Mouse (Mus musculus): ENCODE data around the gene Rgs6. TPM values are rescaled to one million over a fixed set of nuclear protein-coding genes. Genes with fewer than 3 reads are reported as not detected.
A peak's percentile ranks its signal among the peaks of the same experiment; 100 is the strongest.

Rgs6 gene
- polyA plus RNA-seq, 2 experiments, result 0.07 to 0.20 TPM

DNA sequence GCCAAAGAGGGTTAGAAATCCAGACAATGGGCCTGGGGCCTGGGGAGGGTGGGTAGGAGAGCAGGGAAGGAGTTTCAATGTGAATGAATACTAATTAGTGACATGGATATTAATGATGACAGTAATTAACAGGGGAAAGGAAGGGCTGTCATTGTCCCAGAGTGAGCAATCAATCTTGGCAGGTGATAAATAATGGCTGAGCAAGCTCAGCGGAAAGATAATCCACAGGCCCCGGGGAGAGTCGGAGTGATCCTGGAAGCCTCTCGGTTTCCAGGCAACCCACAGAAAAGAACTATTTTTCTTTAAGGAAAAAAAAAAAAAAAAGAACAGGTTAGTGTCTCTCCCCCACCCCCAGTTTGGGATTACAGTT is 456.5 kb downstream of the Rgs6 start:
- no peak overlapping the region for H3K27ac ChIP-seq
- TF ChIP-seq EP300 (IDR thresholded peaks at IDR 0.05; ENCODE audit: low read depth) (no peak), CTCF (IDR thresholded peaks at IDR 0.05; ENCODE audit: low read depth) (no peak)
- ATAC-seq (ENCODE audit: insufficient read depth) (no peak), DNase-seq (ENCODE audit: low read depth in 3 of 3, low spot score in 3 of 3) (no peak)
- 65% methylated on average over 4 of the region's 4 CpGs for WGBS (ENCODE audit: insufficient replicate concordance)
- H3K4me3 ChIP-seq (ENCODE audit: insufficient read depth in 1 of 2, low read depth in 2 of 2, low read length in 2 of 2), result no peak overlapping the region
- H3K9ac ChIP-seq (replicated peaks), result no peak overlapping the region
- H3K4me2 ChIP-seq (ENCODE audit: low read depth), result no peak overlapping the region
- no peaks in the 10 kb centered on the region for H3K27me3 ChIP-seq (ENCODE audit: control insufficient read depth, insufficient read depth, low read length)
- no peaks in the 10 kb centered on the region; a peak in 1 of 4 replicates for H3K4me1 ChIP-seq (replicated peaks; ENCODE audit: control insufficient read depth in 2 of 2, insufficient read depth in 2 of 2, low read length in 1 of 2)
- H3K36me3 ChIP-seq (replicated peaks; ENCODE audit: control insufficient read depth, insufficient read depth, low read depth), result no peaks in the 10 kb centered on the region
- no peaks in the 10 kb centered on the region for H3K9me3 ChIP-seq (ENCODE audit: control insufficient read depth, low read length)

DNA sequence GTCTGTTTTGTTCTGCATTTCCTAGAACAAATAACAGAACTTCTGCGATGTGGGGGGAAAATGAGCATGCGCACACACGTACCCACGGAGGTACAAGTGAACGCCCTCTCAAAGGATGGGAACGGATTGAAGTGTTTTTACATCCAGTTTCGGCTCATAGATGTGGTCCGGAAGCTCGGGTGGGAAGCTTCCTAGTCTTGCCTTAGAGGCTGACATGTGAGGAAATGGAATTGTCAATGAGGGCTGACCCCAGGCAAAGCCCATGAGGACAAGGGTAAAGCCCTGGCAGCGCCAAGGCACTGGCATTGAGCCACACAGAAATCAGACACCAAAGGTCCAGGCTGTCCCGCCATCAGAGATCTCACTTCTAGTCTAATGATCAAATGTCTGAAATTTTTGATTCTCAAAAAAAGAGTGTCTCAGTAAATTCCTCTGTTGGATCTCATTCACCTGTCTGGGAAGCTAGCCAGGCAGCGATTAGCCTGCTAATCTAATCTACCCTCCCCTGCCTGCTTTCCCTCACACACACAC is 457.0 kb downstream of the Rgs6 start:
- no peaks in the 10 kb centered on the region for H3K36me3 ChIP-seq (replicated peaks; ENCODE audit: control insufficient read depth, insufficient read depth, low read depth)
- WGBS (ENCODE audit: insufficient replicate concordance), result 66% methylated on average over 12 of the region's 12 CpGs

DNA sequence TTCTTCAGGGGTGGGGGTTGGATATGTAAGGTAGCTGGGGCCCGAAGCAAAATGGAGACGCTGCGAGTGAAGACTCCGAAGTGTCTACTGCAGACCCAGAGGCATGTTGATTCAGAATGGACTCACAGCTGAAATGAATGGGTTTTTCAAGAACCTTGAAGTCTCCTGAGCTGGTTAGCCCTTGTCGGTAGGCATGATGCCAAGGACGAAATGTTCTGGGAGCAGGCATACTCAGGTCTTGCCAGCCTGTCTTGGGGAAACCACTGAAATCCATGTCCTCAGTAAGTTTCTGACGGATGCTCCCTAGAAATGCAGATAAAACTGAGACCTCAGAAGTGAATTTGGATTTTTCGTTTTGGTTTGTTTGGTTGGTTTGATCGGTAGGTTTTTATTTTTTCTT is 458.6 kb downstream of the Rgs6 start:
- no peak overlapping the region for H3K4me2 ChIP-seq (ENCODE audit: low read depth)
- no peaks in the 10 kb centered on the region for H3K9me3 ChIP-seq (ENCODE audit: control insufficient read depth, low read length)
- H3K4me1 ChIP-seq (replicated peaks; ENCODE audit: control insufficient read depth in 2 of 2, insufficient read depth in 2 of 2, low read length in 1 of 2), result no peaks in the 10 kb centered on the region; a peak in 2 of 4 replicates
- 78% methylated on average over 9 of the region's 9 CpGs for WGBS (ENCODE audit: insufficient replicate concordance)
- DNase-seq (ENCODE audit: low read depth in 3 of 3, low spot score in 3 of 3) (no peak), ATAC-seq (ENCODE audit: insufficient read depth) (no peak)
- TF ChIP-seq EP300 (IDR thresholded peaks at IDR 0.05; ENCODE audit: low read depth), result no peak
- no peak for TF ChIP-seq CTCF (IDR thresholded peaks at IDR 0.05; ENCODE audit: low read depth)
- H3K27me3 ChIP-seq (ENCODE audit: control insufficient read depth, insufficient read depth, low read length), result no peaks in the 10 kb centered on the region
- no peak overlapping the region for H3K9ac ChIP-seq (replicated peaks)
- H3K36me3 ChIP-seq (replicated peaks; ENCODE audit: control insufficient read depth, insufficient read depth, low read depth), result no peaks in the 10 kb centered on the region
- H3K4me3 ChIP-seq (ENCODE audit: insufficient read depth in 1 of 2, low read depth in 2 of 2, low read length in 2 of 2), result no peak overlapping the region
- no peak overlapping the region for H3K27ac ChIP-seq

More for the DNA sequence above, 457.0 kb downstream of the Rgs6 start:
- Histone ChIP-seq H3K9me3 (ENCODE audit: control insufficient read depth, low read length) (no peaks in the 10 kb centered on the region), H3K4me1 (replicated peaks; ENCODE audit: control insufficient read depth in 2 of 2, insufficient read depth in 2 of 2, low read length in 1 of 2) (no peaks in the 10 kb centered on the region; a peak in 1 of 4 replicates), H3K9ac (replicated peaks) (no peak overlapping the region), H3K27me3 (ENCODE audit: control insufficient read depth, insufficient read depth, low read length) (no peaks in the 10 kb centered on the region), H3K27ac (no peak overlapping the region), H3K4me3 (ENCODE audit: insufficient read depth in 1 of 2, low read depth in 2 of 2, low read length in 2 of 2) (no peak overlapping the region), H3K4me2 (ENCODE audit: low read depth) (no peak overlapping the region)
- no peak for TF ChIP-seq CTCF (IDR thresholded peaks at IDR 0.05; ENCODE audit: low read depth)
- no peak for TF ChIP-seq EP300 (IDR thresholded peaks at IDR 0.05; ENCODE audit: low read depth)
- ATAC-seq (ENCODE audit: insufficient read depth), result no peak
- no peak for DNase-seq (ENCODE audit: low read depth in 3 of 3, low spot score in 3 of 3)

DNA sequence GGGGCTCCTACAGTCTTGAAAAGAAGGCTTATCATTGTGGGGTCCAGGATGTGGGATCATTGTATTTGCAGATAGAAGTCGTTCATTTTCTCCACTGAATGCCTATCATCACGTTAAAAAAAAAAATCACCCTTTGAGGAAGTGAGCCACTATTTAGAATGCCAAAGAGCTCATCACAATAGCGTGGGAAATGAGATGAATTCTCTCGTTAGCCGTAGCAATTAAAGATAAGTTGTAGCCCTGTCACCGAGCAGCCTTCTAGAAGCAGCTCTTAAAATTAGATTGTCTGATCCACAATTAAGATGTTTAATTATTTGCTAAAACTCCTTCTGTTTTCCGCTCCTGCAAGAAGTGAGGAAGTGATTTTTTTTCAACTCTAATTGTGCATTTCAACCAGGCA is 459.6 kb downstream of the Rgs6 start:
- Histone ChIP-seq H3K27me3 (ENCODE audit: control insufficient read depth, insufficient read depth, low read length) (no peaks in the 10 kb centered on the region), H3K4me3 (ENCODE audit: insufficient read depth in 1 of 2, low read depth in 2 of 2, low read length in 2 of 2) (no peak overlapping the region), H3K27ac (no peak overlapping the region), H3K9ac (replicated peaks) (no peak overlapping the region), H3K4me1 (replicated peaks; ENCODE audit: control insufficient read depth in 2 of 2, insufficient read depth in 2 of 2, low read length in 1 of 2) (no peaks in the 10 kb centered on the region; a peak in 2 of 4 replicates), H3K9me3 (ENCODE audit: control insufficient read depth, low read length) (no peaks in the 10 kb centered on the region), H3K4me2 (ENCODE audit: low read depth) (no peak overlapping the region), H3K36me3 (replicated peaks; ENCODE audit: control insufficient read depth, insufficient read depth, low read depth) (no peaks in the 10 kb centered on the region)
- ATAC-seq (ENCODE audit: insufficient read depth) (no peak), DNase-seq (ENCODE audit: low read depth in 3 of 3, low spot score in 3 of 3) (no peak)
- 52% methylated on average over 7 of the region's 7 CpGs for WGBS (ENCODE audit: insufficient replicate concordance)
- TF ChIP-seq CTCF (IDR thresholded peaks at IDR 0.05; ENCODE audit: low read depth) (no peak), EP300 (IDR thresholded peaks at IDR 0.05; ENCODE audit: low read depth) (no peak)

DNA sequence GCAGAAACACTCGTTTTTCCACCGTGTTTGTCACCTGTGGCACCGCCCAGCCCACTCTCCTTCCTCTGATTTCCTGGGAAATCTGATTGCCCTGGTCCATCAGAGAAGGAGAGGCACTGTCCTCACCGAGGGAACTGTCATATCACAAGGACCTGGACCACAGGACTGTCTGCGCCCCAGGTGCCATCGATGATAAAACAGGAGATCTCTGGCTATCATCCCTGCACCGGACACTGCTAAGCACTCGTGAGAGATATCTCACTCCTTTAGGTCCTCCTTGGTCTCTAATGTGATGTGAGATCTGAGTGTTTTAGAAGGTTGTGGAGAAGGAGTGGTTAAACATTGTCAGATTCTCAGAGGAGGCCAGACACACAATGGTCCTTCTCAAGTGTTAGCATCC is 462.4 kb downstream of the Rgs6 start:
- H3K9me3 ChIP-seq (ENCODE audit: control insufficient read depth, low read length), result no peaks in the 10 kb centered on the region
- H3K27me3 ChIP-seq (ENCODE audit: control insufficient read depth, insufficient read depth, low read length), result no peaks in the 10 kb centered on the region
- H3K27ac ChIP-seq, result no peak overlapping the region
- TF ChIP-seq EP300 (IDR thresholded peaks at IDR 0.05; ENCODE audit: low read depth) (no peak), CTCF (IDR thresholded peaks at IDR 0.05; ENCODE audit: low read depth) (no peak)
- no peaks in the 10 kb centered on the region for H3K36me3 ChIP-seq (replicated peaks; ENCODE audit: control insufficient read depth, insufficient read depth, low read depth)
- no peak for DNase-seq (ENCODE audit: low read depth in 3 of 3, low spot score in 3 of 3)
- no peaks in the 10 kb centered on the region; a peak in 2 of 4 replicates for H3K4me1 ChIP-seq (replicated peaks; ENCODE audit: control insufficient read depth in 2 of 2, insufficient read depth in 2 of 2, low read length in 1 of 2)
- no peak overlapping the region for H3K9ac ChIP-seq (replicated peaks)
- no peak overlapping the region for H3K4me3 ChIP-seq (ENCODE audit: insufficient read depth in 1 of 2, low read depth in 2 of 2, low read length in 2 of 2)
- no peak overlapping the region for H3K4me2 ChIP-seq (ENCODE audit: low read depth)
- peak; percentile 58 for ATAC-seq (ENCODE audit: insufficient read depth)
- WGBS (ENCODE audit: insufficient replicate concordance), result 34% methylated on average over 8 of the region's 8 CpGs

All from liver, embryonic 14.5 days (tissue).